Mouse (Mus musculus): ENCODE measurements around the gene Hoxd1. TPM values are rescaled to one million over a fixed set of nuclear protein-coding genes. Genes with fewer than 3 reads are reported as not detected.
A peak's percentile ranks its signal among the peaks of the same experiment; 100 is the strongest.

Hoxd1 gene
- 0.36 and 0.80 TPM in 2 replicates for polyA plus RNA-seq (2012; rRNA removed)

GRCm38 (mm10) chr2:74762522-74763244 is at the start of gene Hoxd1:
Hoxd1 (plus strand) TSS chr2:74762980.
- DNase-seq (ENCODE audit: low read depth) = no peak

DNA sequence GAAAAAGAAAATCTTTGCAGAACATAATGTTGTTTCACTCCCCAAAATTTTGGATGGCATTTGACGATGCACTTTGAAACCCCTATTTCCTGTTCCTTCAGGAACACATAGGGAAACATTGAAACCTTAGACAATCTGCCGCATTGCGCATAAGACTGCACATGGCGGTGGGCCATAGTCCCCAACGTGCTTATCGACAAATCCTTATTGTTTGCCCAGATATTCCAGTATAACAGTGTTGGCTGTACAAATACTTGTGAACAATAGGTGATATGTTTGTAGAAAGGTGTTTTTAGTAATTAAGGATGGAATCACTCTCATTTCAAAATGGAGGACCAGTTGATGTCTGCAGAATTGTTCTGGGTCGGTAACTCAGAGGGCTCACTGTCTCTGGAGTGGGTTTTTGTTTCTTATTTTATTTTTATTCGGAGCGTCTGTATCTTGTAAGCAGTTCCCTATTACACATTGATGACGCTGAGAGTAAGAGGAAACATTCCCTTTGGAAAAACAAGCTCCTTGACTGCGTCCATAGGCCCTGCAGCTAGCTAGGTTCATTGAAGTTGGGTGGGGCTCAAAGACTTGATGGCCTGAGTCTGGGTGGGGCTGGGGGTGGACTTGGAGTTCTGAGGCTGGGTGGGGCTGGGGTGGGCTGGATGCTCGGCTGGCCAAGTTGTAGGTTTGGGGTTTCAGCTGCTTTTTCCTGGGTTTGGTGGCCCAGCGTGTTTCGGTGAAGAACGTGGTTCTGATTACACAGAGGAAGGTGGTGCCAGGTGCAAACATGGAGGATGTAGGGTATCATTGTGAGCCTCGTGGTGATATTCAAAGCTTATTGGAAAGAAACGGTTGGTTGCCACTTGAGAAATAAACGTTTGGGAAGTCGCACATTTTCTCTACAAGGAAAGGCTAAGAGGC is 49.3 kb upstream of the Hoxd1 start:
- DNase-seq (ENCODE audit: low read depth) = no peak

DNA sequence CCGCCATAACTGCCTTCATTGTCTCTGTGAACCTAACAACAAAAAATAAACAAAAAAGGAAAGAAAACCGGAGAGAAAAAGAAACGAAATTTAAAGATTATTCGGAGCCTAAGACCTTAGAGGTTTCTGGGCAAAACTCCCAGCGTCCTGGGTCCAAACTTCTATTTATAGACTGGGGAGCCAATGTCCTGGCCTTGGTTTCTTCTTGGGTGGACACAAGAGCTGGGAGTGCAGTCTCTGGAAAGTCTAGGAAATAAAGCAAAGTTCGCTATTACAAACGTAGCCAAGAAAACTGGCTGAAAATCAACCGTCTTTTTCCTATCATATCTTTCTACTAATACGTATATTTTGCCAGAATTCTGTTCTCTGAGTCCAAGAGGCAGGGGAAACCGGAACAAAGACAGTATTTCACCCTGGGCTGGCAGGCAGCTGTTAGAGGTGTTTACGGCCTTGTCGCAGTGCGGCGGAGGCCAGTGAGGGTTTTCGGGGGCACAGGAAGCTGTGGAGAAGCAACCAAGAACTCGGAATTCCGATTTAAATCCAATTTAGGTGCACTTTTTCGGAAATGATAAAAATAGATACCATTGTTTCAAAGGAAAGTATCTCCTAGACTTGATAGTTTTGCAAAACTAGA is 48.5 kb upstream of the Hoxd1 start:
- no peak for DNase-seq (ENCODE audit: low read depth)

GRCm38 (mm10) chr2:74714881-74715280 is 47.9 kb upstream of the Hoxd1 start:
- DNase-seq (ENCODE audit: low read depth) = no peak

- DNase-seq (ENCODE audit: low read depth) = no peak
These were observed 47.1 kb upstream of the Hoxd1 start for GRCm38 (mm10) chr2:74715504-74716241.

- DNase-seq (ENCODE audit: low read depth) = no peak
These were observed 42.4 kb upstream of the Hoxd1 start for GRCm38 (mm10) chr2:74720384-74720783.

- DNase-seq (ENCODE audit: low read depth) = no peak
These were observed 41.8 kb upstream of the Hoxd1 start for GRCm38 (mm10) chr2:74720955-74721491.

DNA sequence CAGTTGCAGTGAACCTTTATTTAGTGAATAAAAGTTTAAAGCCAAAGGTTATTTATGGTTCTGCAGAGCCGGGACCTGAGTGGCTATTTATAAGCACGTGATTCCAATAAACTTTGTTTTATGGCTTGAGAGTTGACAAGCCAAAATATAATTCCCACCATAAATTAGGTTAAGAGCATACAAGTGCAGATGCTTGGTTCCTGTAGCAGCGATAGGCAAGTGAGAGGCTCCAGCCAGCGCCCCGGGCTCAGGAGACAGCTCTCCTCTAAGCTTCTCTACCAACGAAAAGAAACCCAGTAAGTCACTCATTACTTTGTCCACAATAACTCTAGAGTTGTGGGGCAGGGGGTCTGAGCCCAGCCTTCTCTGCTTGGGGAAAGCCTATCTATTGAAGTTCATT is 40.9 kb upstream of the Hoxd1 start:
- DNase-seq (ENCODE audit: low read depth) = peak; percentile 80

- DNase-seq (ENCODE audit: low read depth) = no peak
These were observed 39.8 kb upstream of the Hoxd1 start for GRCm38 (mm10) chr2:74722949-74723348.

DNA sequence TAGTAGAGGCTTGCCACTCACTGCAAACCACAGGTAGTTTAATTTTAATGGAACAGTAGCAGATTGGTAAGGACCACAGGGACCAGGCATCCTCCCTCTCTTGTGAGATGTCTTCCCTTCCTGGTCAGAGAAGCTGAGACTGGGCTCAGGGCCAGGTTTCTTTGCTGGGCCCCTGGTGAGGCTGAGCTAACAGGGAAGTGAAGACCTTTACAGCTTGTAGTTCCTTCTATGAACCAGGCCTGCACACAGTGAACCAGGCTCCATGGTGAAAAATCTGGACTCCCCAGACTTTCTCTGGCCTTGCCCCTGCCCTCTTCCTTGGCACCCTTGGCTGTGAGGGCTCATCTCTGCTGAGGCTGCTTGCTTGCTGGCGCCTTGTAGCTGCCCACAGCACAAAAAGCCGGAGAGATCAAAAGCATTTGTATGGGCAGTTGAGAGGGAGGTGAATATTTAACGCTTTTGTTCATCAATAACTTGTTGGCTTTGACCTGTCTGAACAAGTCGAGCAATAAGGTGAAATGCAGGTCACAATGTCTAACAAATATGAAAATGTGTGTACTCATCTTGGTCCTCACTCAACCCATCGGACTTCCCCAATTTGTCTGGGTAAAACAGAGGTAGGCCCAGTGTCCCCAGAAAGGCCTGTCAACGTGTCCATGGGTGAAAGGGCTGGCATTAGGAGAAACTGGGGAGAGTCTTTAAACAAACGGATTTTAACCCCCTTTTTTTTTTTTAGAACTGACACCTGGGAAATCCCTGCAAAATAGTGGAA is 38.4 kb upstream of the Hoxd1 start:
- DNase-seq (ENCODE audit: low read depth) = no peak

GRCm38 (mm10) chr2:74725171-74725570 is 37.6 kb upstream of the Hoxd1 start:
- no peak for DNase-seq (ENCODE audit: low read depth)

DNA sequence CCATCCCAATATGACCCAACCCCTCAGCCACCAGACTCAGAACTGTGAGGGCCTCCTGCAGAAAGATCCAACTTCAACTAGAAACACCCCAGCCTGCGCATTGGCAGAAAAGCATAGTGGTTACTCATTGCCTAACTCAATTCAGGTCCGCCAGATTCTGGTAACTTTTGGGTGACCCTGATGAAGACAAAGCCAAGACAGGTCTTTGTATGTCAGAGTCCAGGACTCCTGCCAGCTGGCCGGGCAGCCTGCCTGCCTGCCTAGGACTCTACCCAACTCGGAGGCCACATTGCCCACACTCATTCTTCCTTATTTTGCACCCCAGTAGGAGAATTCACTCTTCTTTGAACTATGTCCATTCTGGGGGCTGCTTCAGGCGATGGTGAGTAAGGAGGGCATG is 36.2 kb upstream of the Hoxd1 start, which contains the start of gene Gm28230:
Gm28230 (plus strand) TSS at position 178 of the 400 bp plus-strand sequence.
- DNase-seq (ENCODE audit: low read depth) = no peak

GRCm38 (mm10) chr2:74726973-74727639 is 35.7 kb upstream of the Hoxd1 start:
- no peak for DNase-seq (ENCODE audit: low read depth)

GRCm38 (mm10) chr2:74727640-74728302 is 35.0 kb upstream of the Hoxd1 start:
- no peak for DNase-seq (ENCODE audit: low read depth)

DNA sequence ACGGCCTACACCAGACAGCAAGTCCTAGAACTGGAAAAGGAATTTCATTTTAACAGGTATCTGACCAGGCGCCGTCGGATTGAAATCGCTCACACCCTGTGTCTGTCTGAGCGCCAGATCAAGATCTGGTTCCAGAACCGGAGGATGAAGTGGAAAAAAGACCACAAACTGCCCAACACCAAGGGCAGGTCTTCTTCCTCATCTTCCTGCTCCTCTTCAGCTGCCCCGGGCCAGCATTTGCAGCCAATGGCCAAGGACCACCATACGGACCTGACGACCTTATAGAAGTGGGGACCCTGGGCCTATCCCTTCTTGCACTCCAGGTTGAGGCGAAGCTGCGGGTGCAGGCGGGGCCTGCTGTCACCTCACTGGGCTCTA is 34.5 kb upstream of the Hoxd1 start:
- DNase-seq (ENCODE audit: low read depth) = no peak

- DNase-seq (ENCODE audit: low read depth) = no peak
These were observed 32.4 kb upstream of the Hoxd1 start for GRCm38 (mm10) chr2:74730331-74730730.

DNA sequence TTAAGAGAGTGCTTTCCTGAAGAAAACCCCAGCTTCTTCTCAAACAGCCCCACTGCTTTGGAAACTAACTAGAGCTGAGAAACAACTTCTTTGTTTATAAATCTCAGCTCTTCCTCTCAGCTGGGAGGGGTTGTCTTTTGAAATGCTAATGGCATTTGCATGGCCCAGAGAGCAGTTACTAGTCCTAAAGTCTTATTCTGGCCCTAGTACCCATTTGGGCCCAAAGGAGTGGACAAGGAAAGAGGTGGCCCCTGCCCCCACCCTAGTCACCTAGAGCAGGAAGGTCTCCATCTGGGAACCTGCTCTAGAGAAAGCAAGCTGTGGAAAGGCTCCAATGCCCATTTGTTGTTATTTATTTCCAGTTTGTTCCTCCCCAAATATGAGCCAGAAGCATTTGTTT is 31.7 kb upstream of the Hoxd1 start:
- DNase-seq (ENCODE audit: low read depth) = no peak

DNA sequence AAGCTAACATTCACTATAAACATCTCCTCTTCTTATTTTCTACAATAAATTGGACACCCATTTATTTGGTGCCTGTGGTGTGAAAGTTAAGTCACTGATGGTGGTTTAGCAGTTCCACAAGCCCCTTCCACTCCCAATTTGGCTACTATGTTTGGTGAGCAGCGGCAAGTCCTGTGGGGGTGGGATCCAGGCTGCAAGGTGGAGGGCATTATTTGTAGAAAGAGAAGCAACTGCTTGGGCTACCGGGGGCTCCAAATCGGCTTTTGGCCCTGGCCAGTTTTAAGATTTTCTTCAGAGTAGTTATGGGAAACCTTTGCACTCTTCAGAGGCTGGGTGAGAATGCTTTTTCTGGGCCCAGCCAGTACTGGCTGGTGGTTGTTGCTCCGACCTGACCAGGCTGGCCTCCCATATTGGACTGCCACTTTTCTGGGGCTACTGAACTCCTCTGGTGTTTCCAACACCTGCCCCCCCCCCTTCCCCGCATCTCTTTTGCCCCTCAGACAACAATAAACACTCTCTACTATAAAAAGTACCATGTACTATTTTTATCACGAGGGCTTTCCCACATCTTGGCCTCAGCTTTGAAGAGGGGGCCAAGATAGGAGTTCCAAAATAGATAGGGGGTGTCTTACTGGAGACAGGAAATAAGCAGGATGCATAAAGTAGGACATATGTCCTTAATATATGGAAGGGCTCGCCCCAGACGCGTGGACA is 30.8 kb upstream of the Hoxd1 start:
- no peak for DNase-seq (ENCODE audit: low read depth)

Data from gonadal fat pad, adult 2 months (tissue).